Mouse (Mus musculus) stomach, embryonic 14.5 days (tissue): ENCODE results near the gene Bves. TPM values are rescaled to one million over a fixed set of nuclear protein-coding genes. Genes with fewer than 3 reads are reported as not detected.

Experiments used
- ATAC-seq: fragments of 200-750 bp; cut with Nextera tagmentation; 2 replicates; pipeline ENCODE4 v1.8.0; 2017; ENCODE audit warnings: low read depth, moderate TSS enrichment; ENCODE audit not compliant: insufficient number of reproducible peaks, insufficient read depth, low FRiP score
- H3K27ac ChIP-seq: fragments of 300-500 bp; sonication (generic); 2 replicates; pipeline ENCODE4 v1.5.1; 2014; ENCODE audit warnings: mild to moderate bottlenecking, low read length, moderate library complexity, mixed read lengths
- H3K27me3 ChIP-seq: fragments of 300-500 bp; sonication (generic); 2 replicates; pipeline ENCODE4 v1.6.1; 2014; ENCODE audit warnings: low read length, control low read depth, mixed read lengths; ENCODE audit not compliant: control insufficient read depth, insufficient read depth
- H3K36me3 ChIP-seq: fragments of 300-500 bp; sonication (generic); 2 replicates; pipeline ENCODE4 v1.6.1; 2014; ENCODE audit warnings: mild to moderate bottlenecking, control low read depth, low read length, moderate library complexity, mixed read lengths; ENCODE audit not compliant: control insufficient read depth, insufficient read depth
- H3K4me1 ChIP-seq: fragments of 300-500 bp; sonication (generic); 2 replicates; pipeline ENCODE4 v1.6.1; 2014; ENCODE audit warnings: low read length, control low read depth, mixed read lengths; ENCODE audit not compliant: control insufficient read depth, insufficient read depth
- H3K4me2 ChIP-seq: fragments of 300-500 bp; sonication (generic); replicated peaks from 2 replicates; pipeline ENCODE4 v1.6.1; 2014; ENCODE audit warnings: low read depth, low read length, control low read depth
- H3K4me3 ChIP-seq: fragments of 300-500 bp; sonication (generic); 2 replicates; pipeline ENCODE4 v1.5.1; 2014; ENCODE audit warnings: low read depth, low read length, control low read depth
- H3K9ac ChIP-seq: fragments of 300-500 bp; sonication (generic); replicated peaks from 2 replicates; pipeline ENCODE4 v1.6.1; 2014; ENCODE audit warnings: low read depth, mild to moderate bottlenecking, control low read depth, low read length, moderate library complexity, mixed read lengths
- H3K9me3 ChIP-seq: fragments of 300-500 bp; sonication (generic); 2 replicates; pipeline ENCODE4 v1.6.1; 2016; ENCODE audit warnings: low read depth, low read length, control low read depth; ENCODE audit not compliant: control insufficient read depth
- WGBS: fragments of 180-500 bp; shearing (Covaris S2); extraction: QIAGEN DNeasy Blood & Tissue Kit; methylation state at CpG from one replicate; pipeline ENCODE4 v1.1.7; 2014; 5-methylcytosine and 5-hydroxymethylcytosine counted together
- polyA plus RNA-seq: library from polyadenylated mRNA; unstranded; fragments of >200 nt; fragmentation: Nextera tagmentation; extraction: Ambion mirVana; gene quantifications from 2 replicates; pipeline ENCODE4 v1.2.1, GENCODE M21; 2014

The Bves gene
- polyA plus RNA-seq, 1 experiment from 2014 or later: 7.4 TPM

DNA sequence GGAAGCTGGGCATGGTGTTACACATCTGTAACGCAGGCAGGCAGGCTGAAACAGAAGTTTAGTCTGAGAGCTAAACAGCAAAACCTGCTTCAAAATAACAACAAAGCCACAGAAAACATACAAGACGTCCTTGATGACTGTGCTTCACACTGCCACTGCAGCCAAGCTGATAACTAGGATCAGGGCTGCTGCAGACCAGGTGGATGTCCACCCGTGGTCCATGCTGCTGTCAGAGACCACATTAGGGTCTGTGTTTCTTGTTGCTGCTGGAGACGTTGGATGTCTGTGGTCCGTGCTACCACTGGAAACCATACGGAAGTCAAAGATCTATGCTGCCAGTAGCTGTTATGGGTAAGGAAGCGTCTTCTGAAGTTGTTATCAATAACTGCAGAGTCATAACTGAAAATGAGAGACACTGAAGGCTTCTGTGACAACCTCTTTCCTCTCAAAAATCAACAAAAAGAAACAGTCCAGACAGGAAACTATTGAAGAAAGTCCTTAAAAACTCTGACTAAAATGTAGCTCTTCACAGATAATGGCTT, 64.2 kb downstream of the Bves start:
- no peaks in the 10 kb centered on the region for H3K9me3 ChIP-seq
- 76% methylated on average over 7 of the region's 7 CpGs for WGBS
- no peaks in the 10 kb centered on the region for H3K27me3 ChIP-seq
- H3K4me1 ChIP-seq: no peaks in the 10 kb centered on the region
- H3K4me2 ChIP-seq: no peak overlapping the region
- H3K36me3 ChIP-seq: no peaks in the 10 kb centered on the region
- no peak overlapping the region for H3K27ac ChIP-seq
- no peak for ATAC-seq
- H3K4me3 ChIP-seq: no peak overlapping the region
- no peak overlapping the region for H3K9ac ChIP-seq

DNA sequence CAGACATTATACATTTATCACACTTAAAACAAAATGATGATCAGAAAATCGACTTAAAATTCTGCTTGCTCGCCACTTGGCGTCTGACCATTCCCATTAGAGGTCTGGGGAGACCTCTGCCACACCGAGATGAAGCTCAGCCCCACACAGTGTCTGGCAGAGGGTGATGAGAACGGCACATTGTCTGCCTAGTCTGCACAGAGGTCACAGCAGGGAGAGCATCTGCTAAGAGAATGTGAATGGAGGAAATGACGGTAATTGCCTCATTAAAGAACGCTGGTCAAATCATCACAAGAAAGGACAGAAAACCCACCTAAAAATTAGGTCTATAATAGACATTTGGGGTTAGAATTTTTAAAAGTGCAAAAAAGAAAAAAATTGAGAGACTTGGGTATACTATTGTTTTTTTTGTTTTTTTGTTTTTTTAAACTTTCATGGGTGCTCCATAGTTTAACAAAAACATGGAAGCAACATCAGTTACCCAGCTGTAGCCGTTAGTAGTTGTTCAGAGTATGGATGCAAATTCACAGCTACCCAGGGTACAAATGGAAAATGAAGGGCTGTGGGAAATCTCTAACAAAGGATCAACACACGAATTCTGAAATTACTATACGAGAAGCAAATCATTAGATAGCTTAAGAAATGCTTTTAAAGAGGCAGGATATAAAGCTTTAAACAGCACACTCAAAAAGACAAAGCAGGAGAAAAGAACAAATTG, 75.2 kb downstream of the Bves start:
- Histone ChIP-seq H3K9ac (no peak overlapping the region), H3K9me3 (no peaks in the 10 kb centered on the region), H3K4me3 (no peak overlapping the region), H3K36me3 (no peaks in the 10 kb centered on the region), H3K4me1 (no peaks in the 10 kb centered on the region), H3K27me3 (no peaks in the 10 kb centered on the region), H3K27ac (no peak overlapping the region), H3K4me2 (no peak overlapping the region)
- 61% methylated on average over 10 of the region's 10 CpGs for WGBS
- ATAC-seq: no peak

DNA sequence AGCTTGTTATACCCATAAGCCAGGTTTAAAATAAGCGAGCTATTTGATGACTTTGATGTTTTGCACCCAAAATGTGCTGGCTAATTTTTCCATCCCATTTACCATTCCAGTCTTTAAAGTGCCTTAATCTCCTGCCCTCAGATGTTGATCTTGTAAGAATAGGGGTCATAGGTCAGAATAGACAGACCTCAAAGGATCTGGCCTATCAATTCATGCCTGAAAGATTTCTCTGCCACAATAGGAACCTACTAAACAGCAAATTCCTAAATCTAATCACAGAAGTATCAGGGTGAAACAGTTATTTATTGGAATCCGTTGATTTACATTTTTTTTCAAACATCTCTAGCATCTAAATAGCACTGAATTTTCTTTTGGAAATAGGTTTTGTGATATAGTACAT, 76.2 kb downstream of the Bves start:
- Histone ChIP-seq H3K4me3 (no peak overlapping the region), H3K36me3 (no peaks in the 10 kb centered on the region), H3K27me3 (no peaks in the 10 kb centered on the region), H3K4me2 (no peak overlapping the region), H3K9ac (no peak overlapping the region), H3K4me1 (no peaks in the 10 kb centered on the region), H3K9me3 (no peaks in the 10 kb centered on the region), H3K27ac (no peak overlapping the region)
- no peak for ATAC-seq
- WGBS: 59% methylated on average over 2 of the region's 2 CpGs

DNA sequence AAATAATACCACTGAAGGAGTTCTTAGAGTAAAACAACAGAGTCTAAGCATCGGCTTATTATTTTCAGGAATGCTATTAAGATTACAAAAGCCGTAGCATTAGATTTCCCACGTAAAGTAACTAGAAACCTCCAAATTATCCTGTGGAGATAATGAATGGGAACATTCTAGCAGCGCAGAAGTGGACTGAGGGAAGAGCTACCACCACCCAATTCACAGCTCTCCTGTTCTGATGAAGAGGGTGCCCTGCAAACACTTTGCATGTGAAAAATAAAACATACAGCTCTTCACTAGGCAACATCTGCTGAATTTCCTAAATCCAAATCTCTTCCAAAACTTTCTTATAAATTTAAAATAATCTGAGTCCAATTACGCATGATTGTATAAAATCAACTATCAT, 76.6 kb downstream of the Bves start:
- H3K9me3 ChIP-seq: no peaks in the 10 kb centered on the region
- WGBS: 71% methylated on average over 5 of the region's 5 CpGs
- H3K9ac ChIP-seq: no peak overlapping the region
- no peaks in the 10 kb centered on the region for H3K27me3 ChIP-seq
- no peak overlapping the region for H3K27ac ChIP-seq
- no peaks in the 10 kb centered on the region for H3K4me1 ChIP-seq
- no peak overlapping the region for H3K4me3 ChIP-seq
- no peaks in the 10 kb centered on the region for H3K36me3 ChIP-seq
- no peak overlapping the region for H3K4me2 ChIP-seq
- ATAC-seq: no peak

Other genes with a start within 250 kb of the Bves start
- 0.58 and 0.90 TPM in 2 replicates for gene Popdc3, start 157.7 kb upstream of the Bves start, polyA plus RNA-seq
- gene Lin28b, start 150.6 kb downstream of the Bves start, polyA plus RNA-seq: 0.93 and 1.6 TPM in 2 replicates
- 18.6 and 24.0 TPM in 2 replicates for gene Hace1, start 242.1 kb downstream of the Bves start, polyA plus RNA-seq